Mouse (Mus musculus) layer of hippocampus, adult 11-12 months (tissue): ENCODE results near the gene Il1r2.

Source experiments
- DNase-seq: peaks from one replicate; pipeline ENCODE4 v3.0.0; 2022; ENCODE audit warnings: low spot score

The Il1r2 gene

DNA sequence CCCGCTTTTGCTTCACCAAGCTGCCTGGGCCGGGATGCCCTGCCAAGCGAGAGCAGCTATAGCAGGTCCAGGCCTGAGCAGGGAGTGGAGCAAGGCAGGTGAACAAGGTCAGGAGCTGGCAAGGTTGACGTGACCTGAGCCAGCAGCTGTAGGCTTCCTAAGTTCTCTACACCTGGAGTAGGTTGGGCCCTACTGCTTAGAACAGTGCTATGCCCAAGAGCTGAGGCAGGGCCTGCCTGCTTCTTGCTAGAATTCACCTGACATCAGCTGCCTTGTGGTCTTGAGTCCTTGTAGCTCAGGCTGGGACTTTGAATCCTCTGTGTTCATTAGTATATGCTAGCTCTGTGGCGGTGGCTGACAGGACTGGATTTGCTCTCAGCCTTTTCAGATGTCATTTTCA, at the start of gene Il1r2:
Il1r2 (plus strand) TSS at position 301 of the 400 bp plus-strand sequence.
- DNase-seq, result no peak

DNA sequence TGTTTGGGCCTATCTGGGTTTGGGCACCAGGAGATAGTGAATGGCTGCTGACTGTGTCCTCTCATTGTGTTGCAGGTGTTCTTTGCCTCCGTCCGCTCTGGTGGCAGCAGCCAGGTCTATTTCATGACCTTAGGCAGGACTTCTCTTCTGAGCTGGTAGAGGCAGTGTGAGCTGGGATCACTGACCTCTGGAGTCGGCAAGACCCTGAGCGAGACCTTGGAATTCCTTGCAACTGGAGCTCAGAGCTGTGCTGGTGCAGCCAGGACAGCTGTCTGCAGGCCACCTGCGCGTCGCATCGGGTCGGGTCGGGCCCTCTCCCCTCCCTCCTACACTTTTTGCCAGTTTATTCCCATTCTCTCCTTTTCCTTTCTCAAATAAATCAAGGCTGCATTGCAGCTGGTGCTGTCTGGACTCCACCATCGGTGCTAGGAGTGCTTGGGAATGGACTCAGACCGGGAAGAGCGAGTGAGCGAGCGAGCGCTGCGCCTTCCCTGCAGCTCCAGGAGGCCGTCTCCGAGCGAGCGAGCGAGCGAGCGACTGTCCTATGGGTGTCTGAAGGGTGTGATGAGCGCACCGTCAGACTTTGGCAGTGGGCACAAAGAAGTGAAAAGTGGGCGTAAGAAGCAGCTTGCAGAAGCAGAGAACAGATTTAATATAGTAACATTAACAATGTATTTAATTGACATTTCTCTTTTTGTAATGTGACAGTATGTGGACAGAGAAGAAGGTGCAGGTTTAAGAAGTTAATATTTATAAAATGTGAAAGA, 49.1 kb upstream of the Il1r2 start:
- DNase-seq, result no peak

DNA sequence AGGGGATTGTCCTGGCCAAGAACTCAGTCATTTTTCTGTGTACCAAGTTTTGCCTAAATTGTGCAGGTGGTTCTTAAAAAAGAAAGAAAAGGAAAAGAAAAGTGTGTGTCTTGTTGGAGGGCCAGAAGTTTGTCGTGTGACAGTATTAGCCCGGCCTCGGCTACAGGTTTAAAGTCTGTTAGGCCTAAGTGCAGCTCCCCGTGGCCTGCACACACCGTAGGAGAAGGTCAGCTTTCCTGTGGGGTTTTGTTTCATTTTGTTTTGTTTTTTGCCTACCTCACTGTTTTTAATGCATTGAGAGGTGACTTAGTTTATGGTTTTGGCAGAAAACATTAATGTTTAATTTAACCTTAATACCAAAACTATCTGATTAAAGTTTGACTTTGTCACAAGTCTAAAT, 48.5 kb upstream of the Il1r2 start:
- no peak for DNase-seq

GRCm38 (mm10) chr1:40027116-40027620, 46.7 kb upstream of the Il1r2 start:
- DNase-seq, result no peak

DNA sequence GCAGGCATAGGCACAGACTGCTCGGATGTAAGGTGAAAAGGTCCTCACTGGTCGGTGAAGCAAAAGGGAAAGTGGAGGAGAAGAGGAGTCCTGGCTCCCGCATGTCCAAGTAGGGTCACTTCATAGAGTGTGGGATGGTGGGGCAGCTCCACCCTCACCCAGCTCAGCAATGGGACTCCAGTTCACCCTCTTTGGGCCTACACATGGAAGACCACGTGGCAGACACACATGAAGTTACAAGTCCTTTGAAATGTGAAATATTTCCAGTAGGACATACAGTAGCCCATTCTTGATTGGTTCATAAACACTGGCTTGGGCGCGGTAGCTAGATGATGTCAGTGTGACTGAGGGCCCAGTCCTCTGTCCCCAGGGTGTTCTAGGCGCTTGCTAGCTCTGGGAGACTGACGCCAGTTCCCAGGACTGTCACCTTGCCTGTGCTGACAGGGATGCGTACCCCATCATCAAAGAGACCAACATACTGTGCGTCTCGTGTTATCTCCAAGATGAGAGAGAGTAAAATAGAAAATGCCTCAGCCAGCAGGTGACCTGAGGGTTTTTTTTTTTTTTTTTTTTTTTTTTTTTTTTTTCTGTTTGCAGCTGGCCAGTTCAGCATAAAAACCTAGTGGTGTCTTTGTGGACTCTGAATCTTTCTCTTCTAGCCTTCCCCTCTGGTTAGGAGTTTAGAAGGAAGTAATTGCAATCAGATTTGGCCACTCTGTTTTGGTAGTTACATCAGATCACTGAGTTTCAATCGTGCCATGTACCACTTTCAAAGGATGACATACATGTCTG, 45.5 kb upstream of the Il1r2 start:
- no peak for DNase-seq

- DNase-seq, result no peak
Measured at GRCm38 (mm10) chr1:40029597-40029996, 44.3 kb upstream of the Il1r2 start.

- no peak for DNase-seq
Measured at GRCm38 (mm10) chr1:40030287-40030975, 43.4 kb upstream of the Il1r2 start.

- DNase-seq, result no peak
Measured at GRCm38 (mm10) chr1:40030976-40031356, 42.9 kb upstream of the Il1r2 start.

GRCm38 (mm10) chr1:40031626-40032025, 42.3 kb upstream of the Il1r2 start:
- no peak for DNase-seq

- no peak for DNase-seq
Measured at GRCm38 (mm10) chr1:40033315-40033714, 40.6 kb upstream of the Il1r2 start.

GRCm38 (mm10) chr1:40033743-40034420, 40.0 kb upstream of the Il1r2 start:
- no peak for DNase-seq

- DNase-seq, result no peak
Measured at GRCm38 (mm10) chr1:40037831-40038230, 36.0 kb upstream of the Il1r2 start.

DNA sequence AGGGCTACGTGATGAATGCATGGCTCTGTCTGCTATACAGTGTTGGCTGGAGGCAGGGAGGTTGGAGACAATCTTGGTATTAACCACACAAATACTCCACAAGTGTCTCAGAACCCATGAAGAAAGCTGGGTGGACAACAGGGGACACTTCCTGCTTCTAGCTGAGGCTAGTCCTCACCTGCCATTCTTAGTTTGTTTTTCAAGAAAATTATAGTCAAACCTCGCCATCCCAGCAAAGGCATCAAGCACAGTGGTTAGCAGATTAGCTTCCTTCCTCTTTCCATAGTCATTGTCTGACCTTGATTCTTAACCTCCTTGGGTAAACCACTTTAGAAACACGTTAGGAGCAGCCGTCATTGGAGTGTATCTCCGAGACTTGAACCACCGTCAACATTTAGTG, 28.2 kb upstream of the Il1r2 start:
- no peak for DNase-seq

DNA sequence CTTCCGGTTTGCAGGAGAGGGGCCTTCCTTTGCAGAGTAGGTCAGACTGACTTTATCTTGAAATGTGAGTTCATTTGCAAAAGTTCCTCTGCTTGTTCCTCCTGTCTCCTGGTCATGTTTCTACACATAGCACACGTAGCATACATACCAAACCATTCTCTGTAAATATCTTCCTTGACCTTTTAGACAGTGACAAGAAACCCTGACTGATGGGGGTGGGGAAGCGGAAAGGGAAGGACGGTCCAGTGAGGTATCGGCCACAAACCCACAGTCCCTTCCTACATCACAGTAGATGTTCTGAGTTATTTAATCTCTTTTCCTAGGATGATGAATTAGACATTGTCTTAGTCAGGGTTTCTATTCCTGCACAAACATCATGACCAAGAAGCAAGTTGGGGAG, 27.3 kb upstream of the Il1r2 start:
- no peak for DNase-seq

DNA sequence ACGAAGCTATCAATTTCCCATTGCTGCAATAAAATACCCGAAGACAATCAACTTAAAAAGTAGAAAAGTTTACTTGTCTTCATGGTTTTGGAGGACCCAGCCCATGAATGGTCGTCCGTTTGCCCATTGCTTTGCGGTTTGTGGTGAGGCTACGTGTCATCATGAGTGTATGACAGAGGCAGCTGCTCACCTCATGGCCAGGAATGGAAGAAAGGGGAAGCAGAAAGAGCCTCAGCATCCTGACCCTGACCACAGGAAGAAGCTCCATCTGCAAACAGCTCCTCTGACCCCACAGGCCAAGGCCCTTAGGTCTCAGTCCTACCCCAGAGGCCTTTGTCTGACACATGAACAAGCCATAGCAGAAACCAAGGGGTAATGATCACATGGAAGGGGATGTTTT, 22.7 kb upstream of the Il1r2 start:
- DNase-seq, result no peak

DNA sequence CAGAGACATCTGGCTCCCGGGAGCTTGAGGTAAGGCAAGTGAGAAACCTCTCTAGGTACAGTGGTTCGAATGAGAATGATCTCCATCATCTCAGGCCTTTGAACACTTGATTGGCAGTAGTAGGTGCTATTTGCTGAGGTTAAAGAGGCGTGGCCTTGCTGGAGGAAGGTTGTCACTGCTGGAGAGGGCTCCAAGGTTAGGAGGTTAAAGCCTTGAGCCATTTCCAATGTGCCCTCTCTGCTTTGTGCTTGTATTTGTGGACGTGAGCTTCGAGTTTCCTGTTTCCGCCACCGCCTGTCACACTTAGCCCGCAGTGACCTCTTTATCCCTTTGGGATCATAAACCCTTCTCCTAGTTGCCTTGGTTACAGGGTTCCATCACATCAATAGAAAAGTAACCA, 21.7 kb upstream of the Il1r2 start:
- no peak for DNase-seq

GRCm38 (mm10) chr1:40053071-40053470, 20.8 kb upstream of the Il1r2 start:
- no peak for DNase-seq

DNA sequence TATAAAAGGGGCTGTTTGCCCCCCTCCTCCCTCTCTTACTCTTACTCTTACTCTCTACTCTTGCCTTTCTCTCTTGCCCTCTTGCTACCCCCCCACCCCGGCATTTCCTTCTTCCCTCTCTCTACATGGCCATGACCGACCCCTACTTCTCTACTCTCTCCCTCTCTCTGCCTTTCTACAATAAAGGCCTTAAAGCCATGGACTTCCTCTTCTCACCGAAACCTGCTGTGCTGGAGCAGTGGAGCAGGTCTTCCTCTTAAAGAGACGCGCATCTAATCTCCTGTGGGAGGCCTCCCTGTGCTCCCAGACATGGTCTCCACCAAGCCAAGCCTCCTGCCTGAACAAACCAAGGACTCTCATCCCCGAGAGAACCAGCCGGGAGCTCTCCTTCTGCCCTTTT, 18.8 kb upstream of the Il1r2 start:
- no peak for DNase-seq

DNA sequence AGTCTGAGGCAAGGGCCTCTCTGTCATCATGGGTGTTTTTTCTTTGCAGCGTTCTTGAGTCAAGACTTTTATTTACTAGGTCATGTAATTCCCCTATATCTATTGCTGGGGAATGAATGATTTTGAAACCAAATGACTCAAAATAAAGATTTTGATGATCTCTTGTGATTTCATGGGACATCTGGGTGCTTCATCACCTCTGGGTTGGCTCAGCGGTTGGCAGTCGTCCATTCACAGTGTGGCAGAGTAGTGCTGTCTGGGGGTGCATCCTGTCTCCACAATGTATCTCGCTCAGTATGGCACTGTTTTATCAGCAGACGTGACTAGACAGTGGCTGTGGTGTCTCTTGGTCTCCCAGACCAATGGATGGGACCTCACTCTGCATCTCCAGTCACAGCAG, 17.9 kb upstream of the Il1r2 start:
- DNase-seq, result no peak

DNA sequence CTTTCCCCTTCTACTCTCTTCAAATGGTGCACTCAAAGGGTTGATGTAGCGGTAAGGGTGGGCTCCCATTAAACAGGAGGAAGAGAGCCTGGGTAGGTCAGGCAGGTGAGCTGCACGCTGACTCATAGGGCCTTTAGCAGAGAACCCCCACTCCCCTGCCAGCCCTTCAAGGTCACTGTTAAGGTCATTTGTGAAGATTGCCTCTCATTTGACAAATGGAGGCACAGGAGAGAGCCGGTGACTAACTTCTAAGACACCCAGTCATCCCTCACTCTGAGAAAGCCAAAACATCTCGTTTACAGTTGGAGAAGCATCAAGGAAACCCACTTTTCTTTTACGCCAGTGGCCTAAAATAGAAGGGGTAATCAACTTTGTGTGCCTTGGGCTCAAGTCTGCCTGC, 16.5 kb upstream of the Il1r2 start:
- DNase-seq, result no peak

GRCm38 (mm10) chr1:40058013-40058412, 15.9 kb upstream of the Il1r2 start:
- no peak for DNase-seq

DNA sequence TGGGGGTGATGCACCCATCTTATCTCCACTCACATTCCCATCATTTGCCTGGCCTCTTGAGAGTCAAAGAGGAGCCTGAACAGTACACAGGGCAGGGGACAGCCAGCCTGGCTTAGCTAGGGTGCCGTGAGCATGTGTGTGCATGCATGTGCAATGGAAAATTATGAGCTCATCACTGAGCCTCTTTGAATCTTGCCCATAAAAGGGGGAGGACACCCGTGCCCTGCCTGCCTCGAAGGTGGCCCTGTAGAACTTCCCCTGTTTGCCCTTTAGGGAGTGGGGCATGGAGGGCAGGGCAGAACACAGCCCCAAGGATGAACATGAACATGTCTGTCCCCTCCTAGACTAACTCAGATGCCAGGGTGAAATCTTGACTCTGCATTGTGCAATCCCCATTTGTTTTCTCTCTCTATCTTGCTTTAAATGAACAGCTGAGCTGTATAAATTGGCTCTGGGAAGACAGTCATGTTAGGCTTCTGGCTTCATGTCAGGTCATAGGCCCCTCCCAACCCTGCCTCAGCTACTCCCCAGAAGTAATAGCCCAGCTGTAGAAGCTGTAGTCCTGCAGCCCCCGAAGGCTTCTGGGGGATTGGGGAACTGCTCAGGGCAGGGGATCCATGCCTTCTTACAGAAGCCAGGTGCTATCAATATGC, 14.6 kb upstream of the Il1r2 start:
- DNase-seq, result no peak
